16 mouse cellular contexts compared by ENCODE assay signal in the genomic region with DNA sequence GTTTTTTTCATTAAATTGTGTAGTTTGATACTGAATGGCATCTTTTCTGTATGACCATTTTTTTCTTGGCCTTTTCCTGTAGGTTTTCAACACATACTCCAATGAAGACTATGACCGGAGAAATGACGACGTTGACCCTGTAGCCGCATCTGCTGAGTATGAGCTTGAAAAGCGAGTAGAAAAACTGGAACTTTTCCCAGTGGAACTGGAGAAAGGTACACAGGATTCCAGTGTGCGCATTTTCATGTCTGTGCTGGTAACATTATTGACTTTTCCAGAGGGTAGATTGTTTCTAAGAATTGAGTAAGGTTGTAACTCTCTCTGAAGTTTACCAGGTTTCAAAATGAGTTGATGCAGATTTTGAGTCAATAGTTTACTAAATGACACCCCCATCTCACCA.
"Had no signal": no experiment of that assay in that cellular context is flagged by ENCODE, and none has a peak within 500 bp of the region (broad histone marks: within the 10 kb centered on the region; RNA-seq: fewer than 3 reads in every experiment).

No protein-coding gene starts in this region.

- H3K27me3 ChIP-seq: lung, embryonic 15.5 days; megakaryocyte, embryonic 14.5 days; midbrain, embryonic 12.5 days; neural tube, embryonic 12.5 days had no signal

- ATAC-seq: lung, postnatal 0 days had no signal

- H3K9ac ChIP-seq: liver, embryonic 14.5 days; lung, embryonic 15.5 days; midbrain, embryonic 12.5 days; neural tube, embryonic 12.5 days had no signal

- H3K36me3 ChIP-seq: lung, embryonic 15.5 days; midbrain, embryonic 12.5 days; neural tube, embryonic 12.5 days had no signal

- H3K9me3 ChIP-seq: lung, embryonic 15.5 days; megakaryocyte, embryonic 14.5 days; midbrain, embryonic 12.5 days; neural tube, embryonic 12.5 days had no signal

- H3K4me3 ChIP-seq: lung, embryonic 15.5 days; megakaryocyte, embryonic 14.5 days; midbrain, embryonic 12.5 days; neural tube, embryonic 12.5 days had no signal

- H3K4me2 ChIP-seq: lung, embryonic 15.5 days; midbrain, embryonic 12.5 days; neural tube, embryonic 12.5 days had no signal

- DNase-seq: lung, adult 2 months; lung, postnatal 14 days; lung, postnatal 36 days; midbrain, embryonic 14.5 days; right cerebral cortex, postnatal 14 days; spleen, adult 18-20 months; thymus, adult 18-20 months; thymus, postnatal 14 days; thymus, postnatal 36 days had no signal

- H3K27ac ChIP-seq: liver, embryonic 14.5 days; lung, embryonic 15.5 days; macrophage; midbrain, embryonic 12.5 days; neural tube, embryonic 12.5 days had no signal

- H3K4me1 ChIP-seq: lung, embryonic 15.5 days; megakaryocyte, embryonic 14.5 days; midbrain, embryonic 12.5 days; neural tube, embryonic 12.5 days had no signal
